Mouse (Mus musculus): ENCODE results near the gene Sema4a. TPM values are rescaled to one million over a fixed set of nuclear protein-coding genes. Genes with fewer than 3 reads are reported as not detected.
A peak's percentile ranks its signal among the peaks of the same experiment; 100 is the strongest.

Sema4a gene
- total RNA-seq, 2 experiments from 2014 or later, result 35.7 to 38.5 TPM

GRCm38 (mm10) chr3:88403522-88404230 lies 57.3 kb downstream of the Sema4a start:
- ATAC-seq (replicated peaks; ENCODE audit: poor library complexity, severe bottlenecking), result peak; percentile 69

GRCm38 (mm10) chr3:88398666-88399065 lies 62.3 kb downstream of the Sema4a start:
- ATAC-seq (replicated peaks; ENCODE audit: poor library complexity, severe bottlenecking), result no peak

GRCm38 (mm10) chr3:88395742-88396141 lies 65.2 kb downstream of the Sema4a start:
- peak; percentile 33; the same call in 1 of the 2 replicates for ATAC-seq (replicated peaks; ENCODE audit: poor library complexity, severe bottlenecking)

- no peak for ATAC-seq (replicated peaks; ENCODE audit: poor library complexity, severe bottlenecking)
These were observed 65.7 kb downstream of the Sema4a start for GRCm38 (mm10) chr3:88395288-88395687.

GRCm38 (mm10) chr3:88393776-88394375 lies 67.1 kb downstream of the Sema4a start:
- no peak for ATAC-seq (replicated peaks; ENCODE audit: poor library complexity, severe bottlenecking)

Other genes with a start within 250 kb of the Sema4a start
- gene Rhbg, start 206.5 kb downstream of the Sema4a start, total RNA-seq (2014; fragmentation: Nextera tagmentation), result not detected in 2 replicates
- gene Rhbg, start 206.5 kb downstream of the Sema4a start, total RNA-seq (2017), result not detected in 2 replicates
- not detected in 2 replicates for gene Gm38392, start 174.0 kb downstream of the Sema4a start, total RNA-seq (2014; fragmentation: Nextera tagmentation)
- not detected in 2 replicates for gene Gm38392, start 174.0 kb downstream of the Sema4a start, total RNA-seq (2017)
- 13.8 and 19.0 TPM in 2 replicates for gene Tsacc, start 164.2 kb downstream of the Sema4a start, total RNA-seq (2014; fragmentation: Nextera tagmentation)
- gene Tsacc, start 164.2 kb downstream of the Sema4a start, total RNA-seq (2017), result 7.5 and 10.0 TPM in 2 replicates
- gene Cct3, start 164.1 kb downstream of the Sema4a start, total RNA-seq (2014; fragmentation: Nextera tagmentation), result 499 and 506 TPM in 2 replicates
- gene Cct3, start 164.1 kb downstream of the Sema4a start, total RNA-seq (2017), result 381 TPM in 2 replicates
- 123 and 165 TPM in 2 replicates for gene Glmp, start 136.2 kb downstream of the Sema4a start, total RNA-seq (2014; fragmentation: Nextera tagmentation)
- gene Glmp, start 136.2 kb downstream of the Sema4a start, total RNA-seq (2017), result 26.7 and 29.3 TPM in 2 replicates
- gene Tmem79, start 125.0 kb downstream of the Sema4a start, total RNA-seq (2014; fragmentation: Nextera tagmentation), result 0.56 and 2.0 TPM in 2 replicates
- gene Tmem79, start 125.0 kb downstream of the Sema4a start, total RNA-seq (2017), result 0.78 and 1.8 TPM in 2 replicates
- 50.8 and 53.1 TPM in 2 replicates for gene Smg5, start 124.9 kb downstream of the Sema4a start, total RNA-seq (2014; fragmentation: Nextera tagmentation)
- gene Smg5, start 124.9 kb downstream of the Sema4a start, total RNA-seq (2017), result 64.1 and 79.0 TPM in 2 replicates
- gene Paqr6, start 96.6 kb downstream of the Sema4a start, total RNA-seq (2014; fragmentation: Nextera tagmentation), result not detected in 2 replicates
- not detected in 2 replicates for gene Paqr6, start 96.6 kb downstream of the Sema4a start, total RNA-seq (2017)
- gene Bglap3, start 88.4 kb downstream of the Sema4a start, total RNA-seq (2014; fragmentation: Nextera tagmentation), result not detected in 2 replicates
- gene Bglap3, start 88.4 kb downstream of the Sema4a start, total RNA-seq (2017), result not detected in 2 replicates
- gene Bglap2, start 82.5 kb downstream of the Sema4a start, total RNA-seq (2014; fragmentation: Nextera tagmentation), result not detected in 2 replicates
- gene Bglap2, start 82.5 kb downstream of the Sema4a start, total RNA-seq (2017), result not detected in 2 replicates
- gene Bglap, start 76.7 kb downstream of the Sema4a start, total RNA-seq (2014; fragmentation: Nextera tagmentation), result not detected in 2 replicates
- gene Bglap, start 76.7 kb downstream of the Sema4a start, total RNA-seq (2017), result not detected in 2 replicates
- 115 and 122 TPM in 2 replicates for gene Pmf1, start 50.9 kb downstream of the Sema4a start, total RNA-seq (2014; fragmentation: Nextera tagmentation)
- gene Pmf1, start 50.9 kb downstream of the Sema4a start, total RNA-seq (2017), result 128 and 141 TPM in 2 replicates
- 13.1 and 13.5 TPM in 2 replicates for gene Slc25a44, start 36.0 kb downstream of the Sema4a start, total RNA-seq (2014; fragmentation: Nextera tagmentation)
- 11.6 and 13.8 TPM in 2 replicates for gene Slc25a44, start 36.0 kb downstream of the Sema4a start, total RNA-seq (2017)
- gene Lmna, start 48.8 kb upstream of the Sema4a start, total RNA-seq (2014; fragmentation: Nextera tagmentation), result not detected in 2 replicates
- 0.41 and 1.6 TPM in 2 replicates for gene Lmna, start 48.8 kb upstream of the Sema4a start, total RNA-seq (2017)
- 3.8 and 5.1 TPM in 2 replicates for gene Mex3a, start 71.2 kb upstream of the Sema4a start, total RNA-seq (2014; fragmentation: Nextera tagmentation)
- gene Mex3a, start 71.2 kb upstream of the Sema4a start, total RNA-seq (2017), result 1.7 and 2.5 TPM in 2 replicates
- gene Rab25, start 87.1 kb upstream of the Sema4a start, total RNA-seq (2014; fragmentation: Nextera tagmentation), result 1.0 and 1.2 TPM in 2 replicates
- not detected in 2 replicates for gene Rab25, start 87.1 kb upstream of the Sema4a start, total RNA-seq (2017)
- 60.7 and 74.3 TPM in 2 replicates for gene Lamtor2, start 91.9 kb upstream of the Sema4a start, total RNA-seq (2014; fragmentation: Nextera tagmentation)
- 102 and 122 TPM in 2 replicates for gene Lamtor2, start 91.9 kb upstream of the Sema4a start, total RNA-seq (2017)
- gene Ubqln4, start 92.6 kb upstream of the Sema4a start, total RNA-seq (2014; fragmentation: Nextera tagmentation), result 64.7 and 67.9 TPM in 2 replicates
- gene Ubqln4, start 92.6 kb upstream of the Sema4a start, total RNA-seq (2017), result 37.9 and 39.6 TPM in 2 replicates
- 401 and 434 TPM in 2 replicates for gene Ssr2, start 114.7 kb upstream of the Sema4a start, total RNA-seq (2014; fragmentation: Nextera tagmentation)
- gene Ssr2, start 114.7 kb upstream of the Sema4a start, total RNA-seq (2017), result 225 and 243 TPM in 2 replicates
- 125 and 137 TPM in 2 replicates for gene Arhgef2, start 144.8 kb upstream of the Sema4a start, total RNA-seq (2014; fragmentation: Nextera tagmentation)
- gene Arhgef2, start 144.8 kb upstream of the Sema4a start, total RNA-seq (2017), result 59.1 and 73.5 TPM in 2 replicates
- not detected in 2 replicates for gene Rxfp4, start 192.0 kb upstream of the Sema4a start, total RNA-seq (2014; fragmentation: Nextera tagmentation)
- not detected in 2 replicates for gene Rxfp4, start 192.0 kb upstream of the Sema4a start, total RNA-seq (2017)
- 57.4 and 68.2 TPM in 2 replicates for gene Khdc4, start 224.6 kb upstream of the Sema4a start, total RNA-seq (2014; fragmentation: Nextera tagmentation)
- gene Khdc4, start 224.6 kb upstream of the Sema4a start, total RNA-seq (2017), result 35.4 and 49.3 TPM in 2 replicates

Data from granulocyte monocyte progenitor cell, adult 5-6 weeks (primary cell).